Mouse (Mus musculus) left cerebral cortex, postnatal 10 days (tissue): Measurements from ENCODE around the gene Gm28102. TPM values are rescaled to one million over a fixed set of nuclear protein-coding genes. Genes with fewer than 3 reads are reported as not detected.
"Not testable (repeated sequence)": the region's sequence is repeated elsewhere in the genome, so short reads cannot be mapped to it uniquely, and the experiment has no call there.

Experiments used
- DNase-seq, 2 experiments: peaks; one replicate each; pipeline ENCODE4 v3.0.0; 2021 to 2022; ENCODE audit warnings: low spot score in 2 of 2, mixed read lengths in 1 of 2; ENCODE audit errors: extremely low spot score in 1 of 2
- intact Hi-C: fragments of 180-260 bp; cut with DNase I; formaldehyde crosslinking; loops from one replicate; pipeline ENCODE4 v1.15.1; 2025
- total RNA-seq, 2 experiments: library from RNA; stranded (reverse); gene quantifications; 2 replicates each; pipeline ENCODE4 v1.2.3; 2021

The Gm28102 gene
- total RNA-seq, result not detected

DNA sequence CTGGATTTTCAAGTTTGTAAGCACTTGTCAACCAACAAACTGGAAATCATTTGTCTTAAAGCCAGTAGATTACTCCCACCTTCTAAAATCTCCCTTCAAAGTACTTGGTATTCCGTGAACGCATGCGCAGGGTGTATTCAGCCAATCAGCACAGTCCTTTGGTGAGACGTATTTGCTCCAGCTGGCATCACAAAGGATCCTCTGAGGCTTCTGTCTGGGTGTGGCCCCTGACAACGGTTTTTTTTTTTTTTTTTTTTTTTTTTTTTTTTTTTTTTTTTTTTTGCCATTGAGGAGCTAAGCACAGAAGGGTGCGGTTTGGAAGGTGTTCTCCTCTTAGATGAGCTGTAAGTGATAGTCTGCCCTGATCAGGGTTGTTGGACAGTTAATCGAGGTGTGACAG is at the start of gene Gm28102:
Gene Gm28102, plus strand, starts transcription at position 301 of the 400 bp plus-strand sequence.
- DNase-seq, intact Hi-C loops: not testable (repeated sequence)
